Mouse (Mus musculus): ENCODE results near the gene Cd274. TPM values are rescaled to one million over a fixed set of nuclear protein-coding genes. Genes with fewer than 3 reads are reported as not detected.

The Cd274 gene
- polyA plus RNA-seq (2017; shearing (Covaris generic)), result 10 to 100 TPM; 42.4 to 62.2 TPM

DNA sequence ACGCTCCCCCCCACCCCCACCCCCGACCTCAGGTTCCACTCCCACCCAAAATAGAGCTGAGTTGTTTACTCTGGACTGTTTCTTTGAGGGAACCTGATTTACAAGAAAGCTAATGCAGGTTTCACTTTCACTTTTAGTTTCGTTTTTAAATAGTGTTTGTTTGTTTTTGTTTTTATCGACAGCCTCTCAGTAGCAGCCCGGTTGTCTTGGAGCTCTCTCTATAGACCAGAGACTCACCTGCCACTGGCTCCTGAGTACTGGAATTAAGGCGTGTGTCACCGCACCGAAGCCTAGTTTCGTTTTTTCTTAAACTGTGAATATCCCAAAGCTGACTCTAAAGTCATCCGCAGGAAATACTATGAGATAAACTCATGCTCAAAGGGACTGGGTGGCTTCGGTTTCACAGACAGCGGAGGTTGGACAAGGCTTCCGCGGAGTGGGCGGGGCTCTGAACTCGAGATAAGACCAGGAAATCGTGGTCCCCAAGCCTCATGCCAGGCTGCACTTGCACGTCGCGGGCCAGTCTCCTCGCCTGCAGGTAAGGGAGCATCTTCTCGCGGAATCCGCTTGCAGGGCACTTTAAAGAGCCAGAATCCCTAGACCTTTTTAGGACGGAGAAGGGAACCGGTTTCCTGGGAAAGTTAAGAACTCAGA is at the start of gene Cd274, which contains the start of gene Plgrkt:
TSS of gene Cd274 (plus strand) at position 487 of the 654 bp plus-strand sequence.
TSS of gene Plgrkt (minus strand) at position 422 of the 654 bp plus-strand sequence.
- ATAC-seq, result peak; percentile 83

- ATAC-seq, result peak; percentile 82
Measured at GRCm38 (mm10) chr19:29323416-29324049, 43.7 kb upstream of the Cd274 start.

- peak; percentile 71 for ATAC-seq
Measured at GRCm38 (mm10) chr19:29325053-29325851, 42.0 kb upstream of the Cd274 start, which contains the start of gene Insl6. TSS of gene Insl6 (minus strand) at chr19:29325356.

GRCm38 (mm10) chr19:29325852-29326180 is 41.4 kb upstream of the Cd274 start:
- ATAC-seq, result no peak

DNA sequence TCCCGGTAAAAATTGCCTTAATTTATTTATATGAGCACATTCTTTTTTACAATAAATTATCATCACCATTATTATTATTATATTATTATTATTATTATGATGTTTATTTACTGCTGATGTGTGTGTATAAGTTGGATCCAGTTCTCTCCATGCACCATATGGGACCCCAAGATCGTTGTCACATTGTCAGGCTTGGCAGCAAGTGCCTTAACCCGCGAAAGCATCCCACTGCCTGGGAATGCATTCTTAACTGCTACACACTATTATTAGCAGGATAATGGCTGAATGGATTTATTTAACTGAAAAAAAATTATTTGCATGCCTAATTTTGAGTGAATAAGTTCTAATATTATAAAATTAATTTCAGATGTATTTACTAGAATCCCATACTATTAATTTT is 40.9 kb upstream of the Cd274 start:
- ATAC-seq, result no peak

DNA sequence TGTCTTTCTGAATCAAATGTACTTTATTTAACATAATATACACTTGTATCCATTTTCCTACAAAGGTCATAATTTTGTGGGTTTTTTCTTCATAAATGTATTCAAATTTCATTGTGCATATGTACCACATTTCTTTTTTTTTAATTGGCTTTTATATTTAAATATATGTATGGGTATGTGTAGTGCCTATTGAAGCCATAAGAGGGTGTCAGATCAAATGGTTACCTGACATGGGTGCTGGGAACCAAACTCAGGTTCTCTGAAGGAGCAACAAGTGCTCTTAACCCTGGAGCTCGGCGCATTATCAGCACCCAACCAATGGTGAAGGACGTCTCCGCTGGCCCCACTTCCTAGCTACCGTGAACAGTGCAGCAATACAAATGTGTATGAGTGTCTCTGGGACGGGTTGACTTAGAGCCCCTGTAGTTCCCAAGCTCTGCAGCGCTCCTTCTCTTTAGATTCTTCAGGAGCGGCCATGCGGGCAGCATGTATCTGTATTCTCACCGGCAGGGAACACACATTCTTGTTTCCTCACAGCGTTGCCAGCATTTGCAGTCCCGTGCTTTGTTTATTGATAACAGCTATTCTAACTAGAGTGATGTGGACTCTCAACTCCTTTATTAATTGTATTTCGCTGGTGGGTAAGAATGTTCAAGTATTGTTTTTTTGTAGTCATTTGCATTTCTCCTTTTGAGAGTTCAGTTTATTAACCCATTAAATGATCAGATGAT is 40.3 kb upstream of the Cd274 start:
- ATAC-seq, result no peak

DNA sequence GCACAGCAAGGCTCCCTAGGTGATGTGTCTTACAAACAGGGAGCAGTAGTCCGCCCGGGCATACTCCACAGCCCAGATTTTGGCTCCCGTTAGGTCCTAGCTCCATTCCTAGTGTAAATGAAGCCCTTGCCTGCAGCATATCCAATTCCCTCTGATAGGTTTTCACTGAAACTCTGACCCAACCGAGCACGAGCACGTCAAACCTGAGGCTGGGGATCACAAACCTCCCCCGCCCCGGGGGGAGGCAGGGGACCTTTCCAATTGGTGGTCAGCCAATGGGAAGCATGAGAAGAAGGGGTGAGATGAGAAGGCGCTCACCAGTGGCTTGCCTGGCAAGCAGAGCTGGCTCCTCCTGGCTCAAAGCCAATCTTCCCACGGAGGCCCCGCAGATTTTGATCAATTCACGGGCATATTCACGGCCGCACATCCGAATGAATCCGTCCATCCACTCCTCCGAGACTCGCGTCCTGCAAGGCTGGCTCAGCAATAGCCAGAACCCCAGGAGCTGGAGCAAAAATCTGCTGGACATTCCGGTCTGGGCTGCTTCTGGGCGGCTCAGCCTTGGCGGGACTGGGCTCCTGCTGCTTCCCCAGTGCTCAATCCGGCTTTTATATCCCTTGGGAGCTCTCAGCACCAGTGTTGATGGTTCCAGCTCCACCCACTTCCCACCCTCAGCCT is 33.0 kb upstream of the Cd274 start, which contains the start of gene Rln1:
TSS of gene Rln1 (minus strand) at position 603 of the 678 bp plus-strand sequence.
- ATAC-seq, result no peak

DNA sequence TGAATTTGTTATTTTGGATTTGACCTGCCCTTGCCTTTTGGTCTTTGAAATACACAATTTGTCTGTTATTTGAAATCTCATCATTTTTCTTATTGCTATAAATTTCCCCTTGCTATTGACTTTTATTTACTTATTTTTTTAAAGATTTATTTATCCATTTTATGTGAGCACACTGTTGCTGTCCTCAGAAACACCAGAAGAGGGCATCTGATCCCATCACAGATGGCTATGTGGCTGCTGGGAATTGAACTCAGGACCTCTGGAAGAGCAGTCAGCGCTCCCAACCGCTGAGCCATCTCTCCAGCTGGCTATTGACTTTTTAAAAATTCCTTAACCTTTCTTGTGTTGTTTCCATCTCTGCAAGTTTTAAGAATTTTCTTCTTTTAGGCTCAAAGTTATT is 30.6 kb upstream of the Cd274 start:
- ATAC-seq, result no peak

GRCm38 (mm10) chr19:29341029-29341428 is 26.2 kb upstream of the Cd274 start:
- ATAC-seq, result no peak

- ATAC-seq, result no peak
Measured at GRCm38 (mm10) chr19:29342281-29342680, 25.0 kb upstream of the Cd274 start.

GRCm38 (mm10) chr19:29344868-29345267 is 22.4 kb upstream of the Cd274 start:
- no peak for ATAC-seq

DNA sequence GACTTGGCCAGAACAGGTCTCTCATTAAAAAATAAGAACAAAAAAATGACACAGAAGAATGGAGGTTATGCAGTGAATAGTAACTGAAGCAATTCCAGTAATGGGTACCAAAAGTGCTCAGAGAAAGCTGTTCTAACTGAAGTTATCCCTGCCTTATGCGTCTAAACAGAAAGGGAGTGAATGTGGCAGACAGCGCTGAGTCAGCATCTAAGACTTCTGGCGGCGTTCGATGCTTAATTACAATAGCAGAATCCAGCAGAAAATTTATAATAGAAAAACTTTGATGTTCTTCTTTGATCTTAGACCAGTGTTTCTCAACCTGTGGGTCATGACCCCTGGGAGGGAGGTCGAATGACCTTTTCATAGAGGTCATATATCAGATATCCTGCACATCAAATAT is 21.6 kb upstream of the Cd274 start:
- ATAC-seq, result no peak

- ATAC-seq, result no peak
Measured at GRCm38 (mm10) chr19:29350991-29351390, 16.3 kb upstream of the Cd274 start.

DNA sequence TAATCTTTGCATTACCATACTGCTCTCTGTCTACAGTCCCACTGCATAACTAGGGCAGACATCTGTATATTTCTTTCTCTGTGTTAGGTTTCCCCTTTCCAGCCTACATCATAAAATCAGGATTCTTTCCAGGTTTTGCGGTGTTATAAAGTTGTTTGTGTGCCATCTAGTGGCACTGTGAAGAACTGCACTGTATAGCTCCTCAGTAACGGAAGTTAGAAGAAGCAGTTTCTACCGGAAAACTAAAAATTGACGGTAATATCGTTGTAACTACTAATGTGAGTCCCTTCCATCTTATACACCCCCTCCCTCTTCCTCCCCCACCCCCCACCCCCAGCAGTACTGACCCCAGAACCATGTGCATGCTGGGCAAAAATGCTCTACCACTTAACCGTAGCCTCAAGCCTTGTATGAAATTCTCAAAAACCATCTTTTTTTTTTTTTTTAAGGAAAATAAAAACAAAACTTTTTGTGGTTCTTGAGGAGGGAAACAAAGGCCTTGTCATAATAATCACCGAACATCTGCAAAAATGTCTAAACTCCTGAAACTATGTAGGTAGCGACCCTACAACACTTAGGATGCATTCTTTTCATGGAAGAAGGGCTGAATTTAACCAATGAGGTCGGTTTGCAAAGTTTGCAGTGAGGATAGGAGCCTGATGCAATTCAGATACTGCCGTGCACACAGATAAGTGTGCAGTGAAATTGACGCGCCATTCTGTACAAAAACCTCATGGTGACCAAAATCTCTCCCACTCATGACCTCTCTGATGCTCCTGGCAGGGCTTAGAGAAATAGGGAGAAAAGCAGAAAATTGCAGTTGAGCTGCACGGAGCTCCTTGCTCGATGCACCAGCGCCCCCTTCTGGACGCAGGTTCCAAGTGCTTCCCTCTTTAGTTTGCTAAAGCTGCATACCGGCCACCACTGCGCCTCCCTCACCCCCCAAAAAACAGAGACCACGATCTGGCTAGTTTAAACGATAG is 12.1 kb upstream of the Cd274 start:
- peak; percentile 90 for ATAC-seq

DNA sequence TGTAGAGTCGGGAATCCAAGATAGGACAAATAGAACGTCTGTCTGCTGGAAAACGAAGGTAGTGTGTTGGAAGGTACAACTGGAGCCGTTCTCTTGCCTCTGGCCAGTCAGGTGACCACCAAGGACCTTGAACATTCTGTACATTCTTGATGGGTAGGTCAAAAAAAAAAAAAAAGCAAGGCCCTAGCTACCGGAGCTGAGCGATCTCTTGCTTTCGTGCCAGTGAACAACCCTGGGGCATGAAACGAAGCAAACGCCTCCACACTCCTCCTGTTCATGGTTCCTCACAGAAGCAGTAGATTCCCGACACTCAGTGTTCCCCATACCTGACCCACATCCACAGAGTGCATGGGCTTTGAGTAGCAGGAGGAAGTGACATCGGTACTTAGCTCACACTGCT is 11.0 kb upstream of the Cd274 start:
- ATAC-seq, result no peak

DNA sequence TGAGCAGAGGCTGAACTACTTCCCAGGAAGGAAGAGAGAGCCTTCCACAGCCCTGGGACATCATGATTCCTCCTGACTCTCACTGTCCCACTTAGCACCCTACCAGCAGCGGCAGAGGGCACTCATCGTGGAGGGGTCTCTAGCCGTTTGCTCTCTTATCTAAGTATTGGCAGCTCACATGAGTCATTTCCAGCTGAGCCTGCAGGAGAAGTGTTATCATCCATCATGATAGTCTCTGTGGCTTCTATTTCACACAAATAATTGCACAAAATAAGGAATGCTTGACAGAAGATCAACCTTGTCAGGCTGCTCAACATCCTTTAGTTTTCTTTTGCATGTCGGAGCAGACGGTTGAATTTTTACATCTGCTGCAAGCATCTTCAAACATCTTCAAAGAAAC is 7.0 kb upstream of the Cd274 start:
- ATAC-seq, result no peak

DNA sequence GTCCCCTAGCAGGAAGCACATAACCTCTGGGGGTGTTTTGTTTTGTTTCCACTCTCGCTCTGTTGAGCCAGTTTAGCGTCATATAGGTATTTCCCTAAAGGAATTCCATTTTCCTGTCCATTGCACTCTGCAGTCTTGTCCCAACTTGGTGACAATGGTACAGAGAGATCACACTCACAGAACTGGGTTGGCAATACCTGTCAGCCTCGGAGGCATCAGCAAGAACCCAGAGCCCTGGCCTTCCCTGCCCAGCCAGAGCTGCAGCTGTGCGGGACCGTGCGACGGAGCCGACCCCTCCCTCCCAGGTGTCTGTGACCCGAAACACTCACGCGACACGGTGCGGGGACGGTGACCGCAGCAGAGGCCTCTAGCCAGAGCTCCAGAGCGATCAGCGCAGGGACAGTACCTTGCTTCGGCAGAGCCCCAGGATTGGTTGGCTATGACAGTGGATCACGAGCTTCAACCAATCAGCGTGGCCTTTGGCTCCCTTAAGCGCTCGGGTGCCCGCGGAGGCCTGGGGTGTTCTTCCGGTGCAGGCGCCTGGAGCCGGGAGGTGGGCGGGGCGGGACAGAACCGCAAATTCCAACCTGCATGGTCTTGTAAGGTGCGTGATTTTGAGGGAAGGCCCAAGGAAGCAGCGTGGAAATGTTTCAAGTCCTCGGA is 5.7 kb upstream of the Cd274 start:
- ATAC-seq, result peak; percentile 96

DNA sequence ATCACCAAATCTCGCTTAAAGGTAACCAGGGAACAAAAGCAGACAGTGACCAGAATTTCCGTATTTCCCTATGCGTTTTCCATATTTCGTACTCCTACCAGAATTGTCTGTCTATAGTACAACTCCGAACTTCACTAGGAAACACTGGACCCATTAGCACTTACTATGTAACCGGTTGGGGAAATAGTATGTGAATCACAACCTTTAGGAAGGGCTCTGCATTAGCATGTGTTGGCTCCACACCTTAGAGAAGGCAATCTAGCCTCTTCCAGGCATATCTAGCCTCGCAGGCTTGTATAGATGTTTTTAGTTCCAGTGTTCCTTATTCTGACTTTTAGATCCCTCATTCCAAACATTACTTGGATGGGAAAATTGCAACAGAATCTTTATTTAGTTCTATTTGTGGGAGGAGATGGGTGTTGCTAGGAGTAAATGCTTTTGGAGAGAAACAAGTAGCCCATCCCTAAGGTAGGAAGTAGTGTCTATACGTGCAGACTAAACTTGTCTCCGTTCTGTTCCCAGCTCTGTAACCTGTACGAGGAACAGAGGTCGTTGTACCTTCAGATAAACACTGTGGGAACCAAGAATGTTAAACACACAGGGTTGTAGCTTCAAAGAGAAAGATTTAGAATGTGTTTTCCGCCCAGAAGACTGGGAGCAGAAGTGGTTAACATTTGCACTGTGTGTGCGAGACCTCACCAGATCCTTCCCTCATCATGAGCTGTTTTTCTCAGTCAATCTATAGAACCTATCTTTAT is 4.9 kb upstream of the Cd274 start:
- ATAC-seq, result no peak

DNA sequence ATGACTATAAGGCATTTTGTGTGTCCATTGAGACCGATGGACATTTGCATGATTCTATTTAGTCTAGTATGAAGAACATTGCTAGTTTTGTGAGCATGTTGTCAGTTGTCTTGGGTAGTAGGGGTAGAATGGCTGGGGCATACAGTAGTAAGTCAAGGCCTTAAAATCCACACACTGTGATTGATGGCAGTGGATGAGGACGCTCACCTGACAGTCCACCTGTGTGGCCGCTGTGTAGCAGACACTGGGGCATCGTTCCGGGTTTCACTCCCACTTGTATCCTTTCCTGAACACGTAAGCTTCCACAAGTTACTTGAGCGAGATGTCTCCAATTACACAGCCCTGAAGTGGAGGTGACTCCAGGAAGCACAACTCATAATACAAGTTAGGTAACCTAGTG is 3.7 kb upstream of the Cd274 start:
- ATAC-seq, result no peak

DNA sequence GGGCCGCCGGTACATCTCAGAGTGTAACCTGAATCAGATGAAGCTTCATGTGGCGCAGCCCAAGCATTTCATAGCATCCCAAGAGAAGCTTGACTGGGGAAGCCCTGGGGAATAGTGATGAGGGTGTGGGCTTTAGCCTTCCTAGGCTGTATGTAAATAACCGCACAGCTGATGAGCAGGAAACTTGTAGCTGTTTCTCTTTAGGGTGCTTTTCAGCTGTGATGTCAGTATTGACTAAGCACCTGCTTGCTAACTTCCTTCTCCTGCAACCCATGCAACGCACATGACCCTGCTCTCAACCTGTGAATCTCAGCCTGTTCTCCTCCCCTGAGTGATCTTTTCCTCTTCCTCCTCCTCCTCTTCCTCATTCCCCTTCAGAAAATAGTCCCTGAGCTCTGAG is 3.2 kb upstream of the Cd274 start:
- ATAC-seq, result peak; percentile 19

Measured in CD4-positive, CD25-positive, alpha-beta regulatory T cell, adult 4 months (primary cell).